Mouse (Mus musculus) T-cell, adult 66 days (primary cell): ENCODE results near the gene Hmox2. TPM values are rescaled to one million over a fixed set of nuclear protein-coding genes. Genes with fewer than 3 reads are reported as not detected.

Source experiments
- total RNA-seq, 2 experiments: library from RNA; stranded (reverse); gene quantifications; 3 replicates in 1 of 2; 4 replicates in 1 of 2; pipeline ENCODE4 v1.2.4; 2023

Hmox2 gene
- total RNA-seq, result 10 to 100 TPM; 38.4 to 43.3 TPM

DNA sequence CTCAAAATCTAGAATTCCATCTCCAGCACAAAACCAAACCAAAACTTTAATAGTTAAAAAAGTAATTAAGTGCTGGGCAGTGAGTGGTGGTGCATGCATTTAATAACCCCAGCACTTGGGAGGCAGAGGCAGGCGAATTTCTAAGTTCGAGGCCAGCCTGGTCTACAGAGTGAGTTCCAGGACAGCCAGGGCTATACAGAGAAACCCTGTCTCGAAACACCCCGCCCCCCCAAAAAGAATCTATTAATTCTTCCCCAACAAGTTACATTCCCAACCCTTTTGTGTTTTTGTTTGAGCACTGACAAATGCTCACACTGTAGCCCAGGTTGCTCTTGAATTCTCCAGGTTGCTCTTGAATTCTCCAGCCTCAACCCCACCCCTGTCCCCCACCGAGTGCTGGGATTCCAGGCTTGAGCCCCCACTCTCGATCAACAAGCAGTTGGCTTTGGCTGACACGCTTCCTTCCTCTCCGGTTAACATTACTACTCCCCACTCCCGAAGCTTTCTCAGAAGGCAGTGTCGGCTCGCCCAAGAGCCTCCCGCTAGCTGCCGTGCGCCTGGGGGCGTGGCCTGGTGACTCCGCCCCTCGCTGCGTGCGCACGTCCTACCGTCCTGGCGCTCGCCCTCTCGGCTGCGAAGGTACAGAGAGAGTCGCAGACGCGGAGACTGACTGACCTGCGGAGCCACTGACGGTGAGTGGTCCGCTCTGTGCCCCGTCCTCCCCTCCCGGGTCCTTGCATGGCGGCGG lies at the start of gene Hmox2:
Gene Hmox2 (plus strand): TSS at position 582 of the 748 bp plus-strand sequence.

DNA sequence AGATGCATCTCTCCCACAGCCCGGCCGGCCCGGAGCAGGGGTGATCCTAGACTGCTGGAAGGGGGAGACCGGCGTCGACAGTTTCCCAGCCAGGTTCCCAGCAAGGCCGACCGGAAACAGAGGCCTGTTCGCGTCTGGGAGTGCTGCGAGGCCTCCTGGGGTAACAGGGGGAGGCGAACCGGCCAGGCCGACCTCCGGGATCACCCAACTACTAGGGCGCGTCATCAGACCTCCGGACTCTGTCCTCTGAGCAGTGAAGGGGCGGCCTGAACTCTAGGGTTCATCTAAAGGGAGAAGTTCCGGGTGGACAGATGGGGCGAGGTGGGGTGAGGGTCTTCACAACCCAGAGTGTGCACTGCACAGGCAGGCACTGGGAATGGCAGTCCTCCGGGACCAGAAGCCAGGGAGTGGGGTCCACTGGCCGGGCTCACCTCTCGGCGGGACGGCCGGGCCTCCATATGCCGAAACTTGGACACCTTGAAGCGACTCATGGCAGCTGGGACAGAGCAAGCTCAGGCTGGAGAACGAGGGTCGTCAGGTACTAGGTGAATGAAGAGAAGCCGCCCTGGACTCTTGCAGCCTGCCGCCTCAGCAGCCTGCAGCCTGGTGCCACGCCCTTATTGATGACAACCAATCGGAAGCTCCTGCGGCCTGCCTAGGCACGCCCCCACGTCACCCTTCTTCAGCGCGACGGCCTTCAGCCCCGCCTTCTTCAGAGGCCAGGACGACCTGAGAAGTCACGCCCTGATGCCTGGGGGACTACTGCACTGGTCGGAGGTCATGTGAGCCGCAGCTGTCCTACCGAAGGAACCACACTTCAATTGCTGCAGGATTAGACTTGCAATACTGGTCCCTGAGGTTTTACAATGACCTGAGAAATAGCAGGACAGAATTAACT lies 46.8 kb upstream of the Hmox2 start, which contains the start of gene Coro7:
Gene Coro7 (minus strand): TSS at position 657 of the 898 bp plus-strand sequence.

DNA sequence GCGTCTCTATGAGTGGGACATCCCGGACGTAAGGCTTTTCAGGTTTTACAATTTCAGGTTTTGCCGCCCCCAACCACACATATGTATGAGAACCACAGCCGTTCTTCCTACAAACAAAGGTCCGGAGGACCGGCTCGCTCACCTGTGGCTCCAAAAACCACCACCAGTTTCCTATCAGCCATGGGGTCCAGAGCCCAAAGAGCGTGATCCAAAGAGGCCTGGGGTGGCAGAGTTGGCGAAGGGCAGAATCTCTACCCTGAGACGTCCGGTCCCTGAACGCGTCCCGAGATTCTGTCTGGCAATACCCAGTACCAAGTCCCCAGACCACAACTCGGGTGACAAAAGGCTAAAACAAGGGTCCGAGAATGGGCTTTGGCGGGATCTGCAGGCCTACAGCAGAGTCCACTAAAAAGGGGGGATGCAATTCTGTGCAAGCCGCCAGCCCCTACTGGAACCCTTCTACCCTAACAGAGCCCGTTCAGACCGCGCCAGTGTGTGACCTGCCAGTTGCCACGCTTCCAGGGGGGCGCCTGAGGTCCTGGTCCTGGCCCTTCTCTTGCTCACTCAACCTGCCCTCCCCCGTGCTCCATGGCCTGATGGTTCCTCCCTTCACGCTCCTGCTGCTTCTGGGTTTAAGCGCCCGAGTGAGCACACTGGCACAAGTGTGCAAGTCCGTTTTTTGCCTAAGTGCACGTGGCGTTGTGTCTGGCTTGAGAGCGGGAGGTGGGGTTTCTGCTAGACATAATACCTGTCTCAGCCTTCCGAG lies 7.2 kb upstream of the Hmox2 start, which contains the start of gene Nmral1:
Gene Nmral1 (minus strand): TSS at position 604 of the 766 bp plus-strand sequence.

DNA sequence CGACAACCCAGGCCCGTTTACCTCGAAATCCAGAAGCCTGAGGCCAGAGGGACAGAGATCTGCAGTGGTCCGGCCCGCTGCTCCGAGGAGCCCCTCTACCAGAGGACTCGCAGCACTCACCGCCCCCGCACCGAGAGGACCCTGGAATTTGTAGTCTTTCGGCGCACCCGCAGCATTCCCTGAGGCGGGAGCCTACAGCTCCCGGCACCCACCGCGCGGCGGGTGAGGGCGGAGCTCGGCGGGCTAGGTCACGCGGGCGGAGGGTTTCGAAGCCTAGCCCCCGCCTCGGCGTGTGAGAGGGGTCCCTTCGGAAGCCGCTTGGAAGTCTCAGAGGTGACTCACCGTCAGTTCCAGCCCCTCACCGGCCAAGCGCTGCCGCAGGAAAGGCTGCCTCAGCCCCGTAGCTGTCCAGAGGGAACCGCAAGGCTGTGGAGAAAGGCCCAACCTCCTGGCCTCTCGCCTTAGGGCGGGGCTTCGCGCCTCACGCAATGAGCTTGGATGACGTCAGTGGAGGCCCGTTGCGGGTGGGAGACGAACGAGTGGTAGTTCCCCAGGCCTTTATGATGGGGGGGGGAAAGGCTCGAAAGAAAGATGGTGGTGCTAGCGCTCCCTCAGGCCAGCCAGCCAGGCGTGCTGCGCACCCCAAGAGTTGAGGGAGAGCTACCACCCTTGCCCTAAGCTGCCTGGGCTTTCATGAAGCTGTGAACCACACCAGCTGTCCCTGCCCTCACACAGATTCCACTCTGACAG lies 63.8 kb downstream of the Hmox2 start, which contains the start of gene Cdip1:
Gene Cdip1 (minus strand): TSS at position 483 of the 750 bp plus-strand sequence.

Other genes starting within 250 kb of the Hmox2 start
- gene Srl, start 184.5 kb upstream of the Hmox2 start, total RNA-seq, result 1 to 10 TPM in 1 of 2 experiments, under 1 TPM in 1; 0.53 to 1.5 TPM
- 10 to 100 TPM; 24.3 to 24.8 TPM for gene Tfap4, start 166.5 kb upstream of the Hmox2 start, total RNA-seq
- gene Glis2, start 131.6 kb upstream of the Hmox2 start, total RNA-seq, result under 1 TPM; 0.23 to 0.62 TPM
- gene Pam16, start 101.4 kb upstream of the Hmox2 start, total RNA-seq, result 10 to 100 TPM; 46.5 to 52.6 TPM
- gene Vasn, start 86.4 kb upstream of the Hmox2 start, total RNA-seq, result not detected
- 10 to 100 TPM; 24.4 to 29.3 TPM for gene Dnaja3, start 86.4 kb upstream of the Hmox2 start, total RNA-seq
- 100 to 1,000 TPM; 168 to 171 TPM for gene Coro7, start 46.6 kb upstream of the Hmox2 start, total RNA-seq
- gene Nmral1, start 7.0 kb upstream of the Hmox2 start, total RNA-seq, result 1 to 10 TPM; 3.0 to 3.2 TPM
- gene Cdip1, start 63.9 kb downstream of the Hmox2 start, total RNA-seq, result 10 to 100 TPM; 43.9 to 46.7 TPM
- gene 4930562C15Rik, start 109.1 kb downstream of the Hmox2 start, total RNA-seq, result not detected
- 100 to 1,000 TPM; 139 to 150 TPM for gene Ubald1, start 154.0 kb downstream of the Hmox2 start, total RNA-seq
- gene Mgrn1, start 159.9 kb downstream of the Hmox2 start, total RNA-seq, result 10 to 100 TPM; 62.5 to 70.5 TPM
- gene Nudt16l1, start 212.4 kb downstream of the Hmox2 start, total RNA-seq, result 10 to 100 TPM; 55.9 to 61.6 TPM
- gene Anks3, start 237.8 kb downstream of the Hmox2 start, total RNA-seq, result 10 to 100 TPM; 62.4 to 77.5 TPM